Mouse (Mus musculus): ENCODE data around the gene Foxp2. TPM values are rescaled to one million over a fixed set of nuclear protein-coding genes. Genes with fewer than 3 reads are reported as not detected.

Gene Foxp2
- polyA plus RNA-seq (2014; fragmentation: Nextera tagmentation; extraction: Ambion mirVana) = 33.2 and 33.5 TPM in 2 replicates

- under 1% methylated on average over 76 of the region's 80 CpGs for WGBS
- H3K4me3 ChIP-seq (ENCODE audit: low read depth, low read length) = peak within 1 kb of the TSS; percentile 71
- no peaks in the 10 kb centered on the region for H3K36me3 ChIP-seq (ENCODE audit: control insufficient read depth, insufficient read depth, low read length)
- peaks cover 13% of the 10 kb centered on the region for H3K4me1 ChIP-seq (replicated peaks; ENCODE audit: control insufficient read depth, insufficient read depth, low read length)
- peak; percentile 73 for ATAC-seq (replicated peaks; ENCODE audit: low FRiP score)
- H3K9me3 ChIP-seq (ENCODE audit: control insufficient read depth, low read length) = no peaks in the 10 kb centered on the region
- DNase-seq (ENCODE audit: low spot score) = peak; percentile 89
- peak within 1 kb of the TSS; percentile 80 for H3K9ac ChIP-seq (ENCODE audit: low read length)
- peak within 1 kb of the TSS; percentile 84 for H3K27ac ChIP-seq (ENCODE audit: low read depth, low read length)
- H3K27me3 ChIP-seq (ENCODE audit: control insufficient read depth, insufficient read depth, low read length) = peaks cover 2% of the 10 kb centered on the region; the same call in 1 of the 2 replicates
- H3K4me2 ChIP-seq (ENCODE audit: low read depth, low read length, severe bottlenecking) = peak within 1 kb of the TSS; percentile 88
Measured at GRCm38 (mm10) chr6:14901183-14901970, at the start of gene Foxp2. Gene Foxp2, plus strand, starts transcription at chr6:14901349.

GRCm38 (mm10) chr6:14885199-14885598, 15.9 kb upstream of the Foxp2 start:
- Histone ChIP-seq H3K36me3 (ENCODE audit: control insufficient read depth, insufficient read depth, low read length) (no peaks in the 10 kb centered on the region), H3K4me1 (replicated peaks; ENCODE audit: control insufficient read depth, insufficient read depth, low read length) (no peaks in the 10 kb centered on the region), H3K27me3 (ENCODE audit: control insufficient read depth, insufficient read depth, low read length) (no peaks in the 10 kb centered on the region), H3K9me3 (ENCODE audit: control insufficient read depth, low read length) (no peaks in the 10 kb centered on the region), H3K9ac (ENCODE audit: low read length) (no peak overlapping the region), H3K27ac (ENCODE audit: low read depth, low read length) (no peak overlapping the region), H3K4me2 (ENCODE audit: low read depth, low read length, severe bottlenecking) (no peak overlapping the region), H3K4me3 (ENCODE audit: low read depth, low read length) (no peak overlapping the region)
- ATAC-seq (replicated peaks; ENCODE audit: low FRiP score) (0 out of 2 replicates have a peak, but pooled peaks have one; percentile 33), DNase-seq (ENCODE audit: low spot score) (no peak)

- no peak overlapping the region for H3K4me3 ChIP-seq (ENCODE audit: low read depth, low read length)
- no peaks in the 10 kb centered on the region for H3K9me3 ChIP-seq (ENCODE audit: control insufficient read depth, low read length)
- WGBS = 11% methylated on average over 2 of the region's 2 CpGs
- no peaks in the 10 kb centered on the region for H3K36me3 ChIP-seq (ENCODE audit: control insufficient read depth, insufficient read depth, low read length)
- no peaks in the 10 kb centered on the region for H3K27me3 ChIP-seq (ENCODE audit: control insufficient read depth, insufficient read depth, low read length)
- no peak for DNase-seq (ENCODE audit: low spot score)
- no peak overlapping the region for H3K4me2 ChIP-seq (ENCODE audit: low read depth, low read length, severe bottlenecking)
- H3K4me1 ChIP-seq (replicated peaks; ENCODE audit: control insufficient read depth, insufficient read depth, low read length) = peaks cover 13% of the 10 kb centered on the region
- ATAC-seq (replicated peaks; ENCODE audit: low FRiP score) = no peak
- H3K27ac ChIP-seq (ENCODE audit: low read depth, low read length) = no peak overlapping the region
- no peak overlapping the region for H3K9ac ChIP-seq (ENCODE audit: low read length)
Measured at GRCm38 (mm10) chr6:14897028-14897427, 4.1 kb upstream of the Foxp2 start.

GRCm38 (mm10) chr6:14898096-14898855, 2.9 kb upstream of the Foxp2 start:
- no peaks in the 10 kb centered on the region for H3K9me3 ChIP-seq (ENCODE audit: control insufficient read depth, low read length)
- H3K4me3 ChIP-seq (ENCODE audit: low read depth, low read length) = peak overlapping the region; percentile 27
- no peak overlapping the region for H3K27ac ChIP-seq (ENCODE audit: low read depth, low read length)
- ATAC-seq (replicated peaks; ENCODE audit: low FRiP score) (peak; percentile 11), DNase-seq (ENCODE audit: low spot score) (peak; percentile 80)
- no peaks in the 10 kb centered on the region for H3K36me3 ChIP-seq (ENCODE audit: control insufficient read depth, insufficient read depth, low read length)
- 1% methylated on average over 31 of the region's 31 CpGs for WGBS
- H3K9ac ChIP-seq (ENCODE audit: low read length) = peak overlapping the region; percentile 55
- H3K4me1 ChIP-seq (replicated peaks; ENCODE audit: control insufficient read depth, insufficient read depth, low read length) = peaks cover 13% of the 10 kb centered on the region
- peaks cover 2% of the 10 kb centered on the region; the same call in 1 of the 2 replicates for H3K27me3 ChIP-seq (ENCODE audit: control insufficient read depth, insufficient read depth, low read length)
- peak overlapping the region; percentile 64 for H3K4me2 ChIP-seq (ENCODE audit: low read depth, low read length, severe bottlenecking)

- peak; percentile 63 for DNase-seq (ENCODE audit: low spot score)
- H3K9ac ChIP-seq (ENCODE audit: low read length) = no peak overlapping the region; the same call in 1 of the 2 replicates
- 3% methylated on average over 19 of the region's 19 CpGs for WGBS
Measured at GRCm38 (mm10) chr6:14899021-14899610, 2.0 kb upstream of the Foxp2 start.

GRCm38 (mm10) chr6:14899936-14900578, 1.1 kb upstream of the Foxp2 start:
- peaks cover 2% of the 10 kb centered on the region; the same call in 1 of the 2 replicates for H3K27me3 ChIP-seq (ENCODE audit: control insufficient read depth, insufficient read depth, low read length)
- peak; percentile 78 for DNase-seq (ENCODE audit: low spot score)
- no peaks in the 10 kb centered on the region for H3K36me3 ChIP-seq (ENCODE audit: control insufficient read depth, insufficient read depth, low read length)
- H3K9ac ChIP-seq (ENCODE audit: low read length) = peak overlapping the region; percentile 80
- H3K27ac ChIP-seq (ENCODE audit: low read depth, low read length) = peak overlapping the region; percentile 84
- peak overlapping the region; percentile 71 for H3K4me3 ChIP-seq (ENCODE audit: low read depth, low read length)
- peak; percentile 40 for ATAC-seq (replicated peaks; ENCODE audit: low FRiP score)
- H3K4me2 ChIP-seq (ENCODE audit: low read depth, low read length, severe bottlenecking) = peak overlapping the region; percentile 88
- H3K4me1 ChIP-seq (replicated peaks; ENCODE audit: control insufficient read depth, insufficient read depth, low read length) = peaks cover 13% of the 10 kb centered on the region
- under 1% methylated on average over 29 of the region's 29 CpGs for WGBS
- no peaks in the 10 kb centered on the region for H3K9me3 ChIP-seq (ENCODE audit: control insufficient read depth, low read length)

More at GRCm38 (mm10) chr6:14899021-14899610, 2.0 kb upstream of the Foxp2 start:
- H3K9me3 ChIP-seq (ENCODE audit: control insufficient read depth, low read length) = no peaks in the 10 kb centered on the region
- no peak overlapping the region for H3K4me3 ChIP-seq (ENCODE audit: low read depth, low read length)
- peaks cover 13% of the 10 kb centered on the region for H3K4me1 ChIP-seq (replicated peaks; ENCODE audit: control insufficient read depth, insufficient read depth, low read length)
- H3K27ac ChIP-seq (ENCODE audit: low read depth, low read length) = no peak overlapping the region
- peaks cover 2% of the 10 kb centered on the region; the same call in 1 of the 2 replicates for H3K27me3 ChIP-seq (ENCODE audit: control insufficient read depth, insufficient read depth, low read length)
- no peaks in the 10 kb centered on the region for H3K36me3 ChIP-seq (ENCODE audit: control insufficient read depth, insufficient read depth, low read length)
- no peak for ATAC-seq (replicated peaks; ENCODE audit: low FRiP score)
- H3K4me2 ChIP-seq (ENCODE audit: low read depth, low read length, severe bottlenecking) = peak overlapping the region; percentile 88

- Histone ChIP-seq H3K4me1 (replicated peaks; ENCODE audit: control insufficient read depth, insufficient read depth, low read length) (peaks cover 13% of the 10 kb centered on the region), H3K36me3 (ENCODE audit: control insufficient read depth, insufficient read depth, low read length) (no peaks in the 10 kb centered on the region), H3K9me3 (ENCODE audit: control insufficient read depth, low read length) (no peaks in the 10 kb centered on the region), H3K27me3 (ENCODE audit: control insufficient read depth, insufficient read depth, low read length) (peaks cover 2% of the 10 kb centered on the region; the same call in 1 of the 2 replicates), H3K9ac (ENCODE audit: low read length) (peak overlapping the region; percentile 80), H3K4me2 (ENCODE audit: low read depth, low read length, severe bottlenecking) (peak overlapping the region; percentile 88), H3K4me3 (ENCODE audit: low read depth, low read length) (peak overlapping the region; percentile 71), H3K27ac (ENCODE audit: low read depth, low read length) (peak overlapping the region; percentile 84; the same call in 1 of the 2 replicates)
- under 1% methylated on average over 20 of the region's 20 CpGs for WGBS
- ATAC-seq (replicated peaks; ENCODE audit: low FRiP score) (peak; percentile 85), DNase-seq (ENCODE audit: low spot score) (peak; percentile 91)
Measured at GRCm38 (mm10) chr6:14900579-14901021, 549 bp upstream of the Foxp2 start.

Data from forebrain, embryonic 11.5 days (tissue).